Mouse (Mus musculus) ES-Bruce4 (cell line): Measurements from ENCODE around the gene Akr1b3. TPM values are rescaled to one million over a fixed set of nuclear protein-coding genes. Genes with fewer than 3 reads are reported as not detected.
A peak's percentile ranks its signal among the peaks of the same experiment; 100 is the strongest.
"Not testable (repeated sequence)": the region's sequence is repeated elsewhere in the genome, so short reads cannot be mapped to it uniquely, and the experiment has no call there.

ENCODE experiments used
- H3K27ac ChIP-seq: 2 replicates; pipeline ENCODE4 v1.5.1; 2012; ENCODE audit warnings: low read length, inconsistent platforms; ENCODE audit not compliant: insufficient read depth
- H3K27me3 ChIP-seq: 2 replicates; pipeline ENCODE4 v1.6.1; 2012; ENCODE audit warnings: mild to moderate bottlenecking, low read length, inconsistent platforms; ENCODE audit not compliant: control insufficient read depth, poor library complexity, insufficient read depth, severe bottlenecking
- H3K36me3 ChIP-seq: 2 replicates; pipeline ENCODE4 v1.6.1; 2012; ENCODE audit warnings: inconsistent platforms, mild to moderate bottlenecking, low read length, moderate library complexity; ENCODE audit not compliant: control insufficient read depth, poor library complexity, insufficient read depth, severe bottlenecking
- H3K4me1 ChIP-seq: one replicate; pipeline ENCODE4 v1.8.1; 2011; ENCODE audit warnings: low read length; ENCODE audit not compliant: control insufficient read depth, insufficient read depth
- H3K4me3 ChIP-seq: 2 replicates; pipeline ENCODE4 v1.5.1; 2011; ENCODE audit warnings: low read depth, mild to moderate bottlenecking, low read length
- H3K9ac ChIP-seq: 2 replicates; pipeline ENCODE4 v1.6.1; 2012; ENCODE audit warnings: low read depth, mild to moderate bottlenecking, inconsistent platforms; ENCODE audit not compliant: poor library complexity, severe bottlenecking
- H3K9me3 ChIP-seq: replicated peaks from 2 replicates; pipeline ENCODE4 v1.6.1; 2012; ENCODE audit warnings: mild to moderate bottlenecking, low read length, inconsistent platforms; ENCODE audit not compliant: control insufficient read depth, poor library complexity, insufficient read depth, severe bottlenecking
- CTCF ChIP-seq: IDR thresholded peaks from one replicate; pipeline ENCODE4 v1.8.1; 2011; ENCODE audit warnings: low read depth, low read length
- EP300 ChIP-seq: IDR thresholded peaks from 2 replicates; pipeline ENCODE4 v1.6.1; 2011; ENCODE audit warnings: low read depth, low read length; ENCODE audit not compliant: insufficient read depth
- POLR2A ChIP-seq: IDR thresholded peaks from one replicate; pipeline ENCODE4 v1.8.1; 2011; ENCODE audit warnings: low read length; ENCODE audit not compliant: insufficient read depth
- polyA plus RNA-seq: library from polyadenylated mRNA; stranded (reverse); fragments of >200 nt; gene quantifications from 2 replicates; pipeline ENCODE4 v1.2.4, GENCODE M21; 2011; ENCODE audit warnings: low read depth; ENCODE audit not compliant: missing spikeins, insufficient read depth, insufficient read length

Gene Akr1b3
- polyA plus RNA-seq, 1 experiment: 143 TPM

DNA sequence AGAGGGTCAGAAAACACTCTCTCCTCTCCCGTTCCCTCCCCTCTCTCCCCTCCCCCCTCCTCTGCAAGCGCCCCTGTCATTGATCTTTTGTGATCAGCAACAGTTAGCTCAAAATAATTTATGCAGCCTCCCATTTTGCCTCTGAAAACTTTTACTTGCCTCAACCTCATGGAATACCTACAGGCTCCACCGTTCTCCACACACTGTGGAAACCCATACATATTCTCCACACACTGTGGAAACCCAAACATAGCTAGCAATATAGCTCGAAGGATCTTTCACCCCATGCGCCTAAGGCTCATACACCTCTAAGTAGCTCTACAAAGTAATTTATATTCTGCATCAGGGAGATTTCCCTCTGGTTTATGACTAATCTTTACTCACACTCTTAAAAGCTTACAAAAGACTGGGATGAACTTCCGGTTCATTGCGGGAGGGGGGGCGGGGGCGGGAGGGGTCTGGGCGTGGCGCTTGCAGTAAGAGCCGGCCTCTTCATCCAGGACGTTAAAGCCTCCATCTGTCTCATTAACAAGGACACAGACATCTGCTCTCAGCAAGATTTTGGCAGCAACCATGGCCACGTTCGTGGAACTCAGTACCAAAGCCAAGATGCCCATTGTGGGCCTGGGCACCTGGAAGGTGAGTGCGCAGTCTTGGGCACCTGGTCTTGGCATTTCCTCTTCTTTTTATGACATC lies 36.5 kb upstream of the Akr1b3 start, which contains the start of gene Akr1b8:
Gene Akr1b8, plus strand, starts transcription at position 462 of the 696 bp plus-strand sequence.
- Histone ChIP-seq H3K9ac (no peak within 1 kb of the TSS), H3K4me3 (no peak within 1 kb of the TSS), H3K9me3 (no peaks in the 10 kb centered on the region), H3K36me3 (no peaks in the 10 kb centered on the region), H3K27me3 (no peaks in the 10 kb centered on the region), H3K4me1 (peaks cover 3% of the 10 kb centered on the region), H3K27ac (no peak within 1 kb of the TSS)
- TF ChIP-seq POLR2A (no peak), CTCF (no peak), EP300 (no peak)

DNA sequence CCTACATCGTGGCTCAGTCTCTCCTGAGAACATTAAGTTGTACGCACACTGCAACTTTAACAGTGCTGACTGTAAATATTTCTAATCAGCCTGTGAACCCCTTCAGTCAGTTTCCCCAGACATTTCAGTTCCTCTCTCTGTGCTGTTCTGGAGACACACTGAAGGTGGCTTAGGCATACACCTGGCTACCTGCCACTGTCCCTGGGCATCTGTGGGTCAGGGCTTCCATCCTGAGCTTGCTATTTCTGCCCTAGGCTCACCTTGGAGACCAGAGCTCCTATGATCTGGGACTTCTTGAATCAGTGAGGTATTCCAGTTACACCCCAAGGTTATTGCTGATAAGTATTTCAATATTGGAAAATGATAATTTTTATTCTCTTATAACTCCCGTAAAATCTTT lies 35.1 kb upstream of the Akr1b3 start:
- no peak overlapping the region for H3K4me3 ChIP-seq
- no peaks in the 10 kb centered on the region for H3K27me3 ChIP-seq
- no peaks in the 10 kb centered on the region for H3K36me3 ChIP-seq
- no peak for TF ChIP-seq EP300
- no peak for TF ChIP-seq POLR2A
- no peak for TF ChIP-seq CTCF
- H3K27ac ChIP-seq: no peak overlapping the region
- peaks cover 3% of the 10 kb centered on the region for H3K4me1 ChIP-seq
- no peaks in the 10 kb centered on the region for H3K9me3 ChIP-seq
- no peak overlapping the region for H3K9ac ChIP-seq

DNA sequence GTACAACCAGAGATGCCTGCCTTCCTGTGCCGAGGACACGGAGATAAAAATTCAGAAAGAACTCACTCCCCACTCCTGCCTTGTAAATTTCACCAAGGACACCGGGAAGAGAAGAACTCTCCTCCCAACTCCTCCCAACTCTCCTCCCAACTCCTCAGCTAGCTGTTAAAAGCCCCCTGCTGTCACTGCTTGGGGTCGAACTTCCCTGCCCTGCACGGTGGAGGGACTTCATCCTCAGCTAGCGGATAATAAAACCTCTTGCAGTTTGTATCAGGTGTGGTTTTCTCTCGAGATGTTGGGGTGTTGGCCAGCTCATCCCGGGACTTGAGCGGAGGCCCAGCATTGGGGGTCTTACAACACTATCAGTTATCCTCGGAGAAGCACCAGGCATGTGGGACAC lies 34.2 kb upstream of the Akr1b3 start:
- not testable (repeated sequence) for H3K4me3 ChIP-seq, H3K4me1 ChIP-seq, H3K9me3 ChIP-seq, H3K27me3 ChIP-seq, H3K36me3 ChIP-seq, H3K27ac ChIP-seq, H3K9ac ChIP-seq

DNA sequence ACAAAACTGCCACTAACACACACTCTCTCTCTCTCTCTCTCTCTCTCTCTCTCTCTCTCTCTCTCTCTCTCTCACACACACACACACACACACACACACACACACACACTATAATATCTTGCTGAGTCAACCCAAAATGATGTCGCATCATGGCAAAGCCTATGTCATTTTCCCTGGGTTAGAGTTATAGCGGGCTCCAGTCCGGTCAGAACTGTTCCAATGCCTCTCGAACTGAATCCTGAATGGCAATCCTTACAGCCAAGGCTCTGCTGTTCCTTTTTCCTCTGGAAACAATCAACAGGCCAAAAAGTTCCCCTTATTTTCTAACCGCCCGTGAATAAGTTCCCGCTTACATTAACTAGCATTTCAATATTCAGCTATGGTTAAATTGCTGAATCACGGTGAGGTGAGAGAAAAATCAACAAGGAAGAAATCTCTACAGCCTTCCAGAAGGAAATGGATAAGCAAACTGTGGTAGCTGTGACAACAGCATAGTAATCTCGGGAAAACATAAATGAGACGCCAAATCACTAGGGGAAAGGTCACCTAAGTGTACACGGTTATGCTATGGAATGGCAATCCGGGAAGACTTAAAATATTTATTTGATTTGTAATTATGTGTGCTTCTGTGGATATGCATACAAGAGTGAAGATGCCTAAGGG lies 32.9 kb upstream of the Akr1b3 start:
- no peaks in the 10 kb centered on the region for H3K36me3 ChIP-seq
- no peak overlapping the region for H3K4me3 ChIP-seq
- H3K9me3 ChIP-seq: no peaks in the 10 kb centered on the region
- H3K27me3 ChIP-seq: no peaks in the 10 kb centered on the region
- H3K9ac ChIP-seq: no peak overlapping the region
- TF ChIP-seq EP300 (no peak), POLR2A (no peak), CTCF (no peak)
- no peak overlapping the region for H3K27ac ChIP-seq
- peaks cover 3% of the 10 kb centered on the region for H3K4me1 ChIP-seq

DNA sequence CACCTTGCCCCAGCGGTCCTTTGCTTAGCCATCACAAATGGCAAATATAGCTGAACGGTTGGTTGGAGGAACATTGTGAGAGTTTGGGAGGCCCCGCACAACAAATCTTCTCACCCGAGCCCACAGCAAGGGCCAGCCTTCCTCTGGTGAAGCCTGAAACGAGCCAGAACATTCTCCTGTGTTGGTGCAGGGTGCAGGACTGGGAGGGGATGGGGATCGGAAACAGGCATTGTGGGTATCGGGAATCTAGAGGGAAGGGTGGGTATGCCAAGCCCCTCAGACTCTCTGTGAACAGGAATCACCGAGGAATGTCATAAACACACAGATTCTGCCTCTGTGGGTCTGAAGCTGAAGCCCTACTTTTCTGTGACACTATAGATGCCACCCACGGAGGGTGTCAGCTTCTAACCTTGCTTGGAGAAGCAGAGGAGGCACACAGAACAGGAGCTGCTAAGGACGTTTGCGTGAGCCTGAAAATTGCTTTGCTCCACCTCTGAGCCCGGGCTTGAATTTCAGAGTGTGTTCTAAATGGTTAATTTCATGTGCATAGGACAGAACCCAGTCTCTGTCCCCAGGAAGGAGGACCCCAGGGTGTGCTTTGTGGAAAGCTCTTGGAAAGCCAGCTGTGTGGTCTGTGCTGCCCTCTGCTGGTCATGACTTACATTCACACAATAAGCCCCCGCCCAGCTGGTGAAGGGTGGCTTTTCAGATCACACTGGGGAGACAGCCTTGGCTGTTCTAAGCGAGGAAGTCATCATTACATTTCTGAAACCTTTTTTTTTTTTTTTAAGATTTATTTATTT lies 29.0 kb upstream of the Akr1b3 start:
- H3K4me1 ChIP-seq: peaks cover 3% of the 10 kb centered on the region
- no peaks in the 10 kb centered on the region for H3K27me3 ChIP-seq
- no peaks in the 10 kb centered on the region for H3K36me3 ChIP-seq
- H3K9ac ChIP-seq: no peak overlapping the region
- TF ChIP-seq EP300: no peak
- TF ChIP-seq POLR2A: no peak
- TF ChIP-seq CTCF: peak; percentile 91
- no peaks in the 10 kb centered on the region for H3K9me3 ChIP-seq
- no peak overlapping the region for H3K27ac ChIP-seq
- peak overlapping the region; percentile 14 for H3K4me3 ChIP-seq

DNA sequence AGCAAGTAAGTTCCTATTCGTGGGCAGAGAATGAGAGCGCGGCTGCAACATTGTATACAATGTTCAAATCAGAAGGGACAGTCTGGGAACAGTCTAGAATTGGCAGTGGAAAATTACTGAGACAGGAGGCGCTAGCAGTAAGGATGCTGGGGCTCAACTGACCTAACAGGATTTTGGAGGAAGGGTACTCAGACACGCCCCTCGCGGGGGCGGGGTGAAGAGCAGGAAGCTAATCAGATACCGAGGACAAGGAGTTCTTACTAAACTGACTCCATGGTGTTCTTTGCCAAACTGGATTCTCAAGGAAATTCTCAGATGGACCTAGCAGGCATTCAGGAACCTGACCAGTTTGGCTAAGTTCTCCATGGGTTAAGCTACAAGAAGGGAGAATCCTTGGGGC lies 27.7 kb upstream of the Akr1b3 start:
- H3K9ac ChIP-seq: no peak overlapping the region
- H3K27ac ChIP-seq: peak overlapping the region; percentile 91
- H3K27me3 ChIP-seq: no peaks in the 10 kb centered on the region
- no peaks in the 10 kb centered on the region for H3K36me3 ChIP-seq
- no peak for TF ChIP-seq CTCF
- no peak for TF ChIP-seq POLR2A
- TF ChIP-seq EP300: no peak
- H3K4me1 ChIP-seq: no peaks in the 10 kb centered on the region
- H3K9me3 ChIP-seq: peaks cover 5% of the 10 kb centered on the region
- no peak overlapping the region for H3K4me3 ChIP-seq
